Mouse (Mus musculus) liver, postnatal 0 days (tissue): ENCODE data around the gene Rbbp5.

Experiments used
- CTCF ChIP-seq: sonication (generic); IDR thresholded peaks from 2 replicates; pipeline ENCODE4 v1.5.1; 2016; ENCODE audit warnings: antibody characterized with exemption, low read depth
- EP300 ChIP-seq: IDR thresholded peaks from 2 replicates; pipeline ENCODE4 v1.6.1; 2016; ENCODE audit warnings: antibody characterized with exemption, low read depth, mild to moderate bottlenecking

DNA sequence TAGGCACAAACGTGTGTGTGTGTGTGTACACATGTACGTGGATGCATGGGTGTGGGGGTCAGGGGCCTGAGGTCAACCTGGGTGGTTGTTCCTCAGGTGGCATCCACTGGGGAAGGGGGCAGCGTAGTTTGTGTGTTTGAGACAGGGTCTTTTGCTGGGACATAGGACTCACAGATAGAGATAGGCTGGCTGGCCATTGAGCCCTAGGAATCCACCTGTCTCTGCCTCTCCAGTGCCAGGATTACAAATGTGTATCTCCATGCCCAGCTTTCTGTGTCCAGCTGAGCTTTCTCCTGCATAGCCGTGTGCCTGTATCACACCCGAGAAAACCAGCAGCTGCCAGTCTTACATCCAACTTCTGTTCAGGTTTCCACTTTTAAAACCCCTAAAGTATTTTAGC, 32.6 kb downstream of the Rbbp5 start:
- TF ChIP-seq CTCF (no peak), EP300 (no peak)
